Mouse (Mus musculus) kidney, embryonic 16.5 days (tissue): ENCODE measurements around the gene Olfr520. TPM values are rescaled to one million over a fixed set of nuclear protein-coding genes. Genes with fewer than 3 reads are reported as not detected.

Experiments
- ATAC-seq: fragments of 200-750 bp; cut with Nextera tagmentation; 2 replicates; pipeline ENCODE4 v1.8.0; 2017; ENCODE audit warnings: moderate TSS enrichment; ENCODE audit not compliant: low FRiP score, low TSS enrichment
- H3K27ac ChIP-seq: fragments of 300-500 bp; sonication (generic); 2 replicates; pipeline ENCODE4 v1.5.1; 2014; ENCODE audit warnings: low read length
- H3K27me3 ChIP-seq: fragments of 300-500 bp; sonication (generic); 2 replicates; pipeline ENCODE4 v1.6.1; 2014; ENCODE audit warnings: low read length, control low read depth, mixed read lengths; ENCODE audit not compliant: insufficient read depth
- H3K36me3 ChIP-seq: fragments of 300-500 bp; sonication (generic); 2 replicates; pipeline ENCODE4 v1.6.1; 2014; ENCODE audit warnings: low read length, control low read depth, mixed read lengths; ENCODE audit not compliant: insufficient read depth
- H3K4me1 ChIP-seq: fragments of 300-500 bp; sonication (generic); 2 replicates; pipeline ENCODE4 v1.6.1; 2014; ENCODE audit warnings: low read length, control low read depth, mixed read lengths; ENCODE audit not compliant: insufficient read depth
- H3K4me2 ChIP-seq: fragments of 300-500 bp; sonication (generic); replicated peaks from 2 replicates; pipeline ENCODE4 v1.6.1; 2014; ENCODE audit warnings: low read depth, low read length
- H3K4me3 ChIP-seq: fragments of 300-500 bp; sonication (generic); 2 replicates; pipeline ENCODE4 v1.5.1; 2014; ENCODE audit warnings: mild to moderate bottlenecking, low read length
- H3K9ac ChIP-seq: fragments of 300-500 bp; sonication (generic); replicated peaks from 2 replicates; pipeline ENCODE4 v1.6.1; 2014; ENCODE audit warnings: low read length
- H3K9me3 ChIP-seq: fragments of 300-500 bp; sonication (generic); 2 replicates; pipeline ENCODE4 v1.6.1; 2016; ENCODE audit warnings: low read length, control low read depth
- WGBS: fragments of 180-500 bp; shearing (Covaris S2); extraction: QIAGEN DNeasy Blood & Tissue Kit; methylation state at CpG from one replicate; pipeline ENCODE4 v1.1.7; 2014; 5-methylcytosine and 5-hydroxymethylcytosine counted together
- polyA plus RNA-seq: library from polyadenylated mRNA; unstranded; fragments of >200 nt; fragmentation: Nextera tagmentation; extraction: Ambion mirVana; gene quantifications from 2 replicates; pipeline ENCODE4 v1.2.1, GENCODE M21; 2015

The Olfr520 gene
- polyA plus RNA-seq, 1 experiment from 2014 or later, result not detected

GRCm38 (mm10) chr7:99781385-99781784 lies 51.3 kb downstream of the Olfr520 start:
- H3K9ac ChIP-seq, result no peak overlapping the region
- 57% methylated on average over 5 of the region's 5 CpGs for WGBS
- H3K4me2 ChIP-seq, result no peak overlapping the region
- no peaks in the 10 kb centered on the region for H3K4me1 ChIP-seq
- no peaks in the 10 kb centered on the region for H3K9me3 ChIP-seq
- no peak for ATAC-seq
- H3K4me3 ChIP-seq, result no peak overlapping the region
- H3K27ac ChIP-seq, result no peak overlapping the region
- H3K36me3 ChIP-seq, result no peaks in the 10 kb centered on the region
- no peaks in the 10 kb centered on the region for H3K27me3 ChIP-seq

GRCm38 (mm10) chr7:99781916-99782315 lies 51.8 kb downstream of the Olfr520 start:
- no peaks in the 10 kb centered on the region for H3K27me3 ChIP-seq
- H3K9ac ChIP-seq, result no peak overlapping the region
- no peaks in the 10 kb centered on the region for H3K4me1 ChIP-seq
- H3K4me2 ChIP-seq, result no peak overlapping the region
- no peaks in the 10 kb centered on the region for H3K9me3 ChIP-seq
- no peak overlapping the region for H3K4me3 ChIP-seq
- no peaks in the 10 kb centered on the region for H3K36me3 ChIP-seq
- no peak overlapping the region for H3K27ac ChIP-seq
- ATAC-seq, result no peak
- 72% methylated on average over 2 of the region's 2 CpGs for WGBS

GRCm38 (mm10) chr7:99783421-99783820 lies 53.3 kb downstream of the Olfr520 start:
- H3K9ac ChIP-seq, result no peak overlapping the region
- H3K27ac ChIP-seq, result no peak overlapping the region
- WGBS, result 89% methylated on average over 7 of the region's 7 CpGs
- no peaks in the 10 kb centered on the region for H3K9me3 ChIP-seq
- 0 out of 2 replicates have a peak, but pooled peaks cover 4% of the 10 kb centered on the region for H3K4me1 ChIP-seq
- no peaks in the 10 kb centered on the region for H3K27me3 ChIP-seq
- no peaks in the 10 kb centered on the region for H3K36me3 ChIP-seq
- ATAC-seq, result no peak
- no peak overlapping the region for H3K4me2 ChIP-seq
- no peak overlapping the region for H3K4me3 ChIP-seq

DNA sequence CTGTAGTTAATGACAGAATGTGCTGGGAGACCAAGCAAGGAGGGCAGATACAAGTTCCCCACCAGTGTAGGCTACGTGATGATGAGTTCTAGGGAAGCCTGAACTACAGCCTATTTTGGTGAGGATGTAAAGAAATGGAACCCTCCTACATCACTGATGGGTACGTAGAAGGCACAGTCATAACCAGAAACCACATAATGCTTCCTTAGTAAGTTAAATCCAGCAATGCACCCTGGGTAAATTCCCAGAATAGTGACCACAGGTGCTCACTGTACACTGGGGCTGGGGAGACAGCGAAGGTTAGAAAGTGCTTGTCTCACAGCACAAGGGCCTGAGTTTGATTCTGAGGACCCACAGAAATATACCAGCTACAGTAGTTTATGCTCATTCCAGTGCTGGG lies 55.5 kb downstream of the Olfr520 start:
- 89% methylated on average over 3 of the region's 3 CpGs for WGBS
- Histone ChIP-seq H3K4me1 (0 out of 2 replicates have a peak, but pooled peaks cover 7% of the 10 kb centered on the region), H3K4me3 (no peak overlapping the region), H3K27ac (no peak overlapping the region), H3K36me3 (no peaks in the 10 kb centered on the region), H3K9me3 (no peaks in the 10 kb centered on the region), H3K4me2 (no peak overlapping the region), H3K9ac (no peak overlapping the region), H3K27me3 (no peaks in the 10 kb centered on the region)
- no peak for ATAC-seq

Other genes starting within 250 kb of the Olfr520 start
- 746 and 752 TPM in 2 replicates for gene Rps3, start 246.5 kb upstream of the Olfr520 start, polyA plus RNA-seq
- gene Arrb1, start 194.8 kb upstream of the Olfr520 start, polyA plus RNA-seq, result 11.2 and 11.4 TPM in 2 replicates
- gene Tpbgl, start 103.2 kb upstream of the Olfr520 start, polyA plus RNA-seq, result 0.67 and 0.72 TPM in 2 replicates
- 3.0 and 3.4 TPM in 2 replicates for gene Slco2b1, start 18.9 kb upstream of the Olfr520 start, polyA plus RNA-seq
- gene Olfr521, start 33.2 kb downstream of the Olfr520 start, polyA plus RNA-seq, result not detected in 2 replicates
- gene Neu3, start 98.1 kb downstream of the Olfr520 start, polyA plus RNA-seq, result 3.0 and 3.5 TPM in 2 replicates
- 0.26 TPM in 2 replicates for gene Xrra1, start 128.8 kb downstream of the Olfr520 start, polyA plus RNA-seq
- gene Spcs2, start 133.2 kb downstream of the Olfr520 start, polyA plus RNA-seq, result 361 and 372 TPM in 2 replicates